Mouse (Mus musculus) hindbrain, postnatal 0 days (tissue): ENCODE data around the gene Disp2. TPM values are rescaled to one million over a fixed set of nuclear protein-coding genes. Genes with fewer than 3 reads are reported as not detected.

Experiments
- ATAC-seq: fragments of 200-750 bp; cut with Nextera tagmentation; 2 replicates; pipeline ENCODE4 v1.8.0; 2017; ENCODE audit warnings: mild to moderate bottlenecking, moderate TSS enrichment, moderate library complexity
- DNase-seq: peaks from one replicate; pipeline ENCODE4 v3.0.0-alpha.2; 2015; ENCODE audit warnings: low spot score
- H3K27ac ChIP-seq: fragments of 300-500 bp; sonication (generic); 2 replicates; pipeline ENCODE4 v1.5.1; 2014; ENCODE audit warnings: mild to moderate bottlenecking
- H3K27me3 ChIP-seq: fragments of 300-500 bp; sonication (generic); 2 replicates; pipeline ENCODE4 v1.6.1; 2014; ENCODE audit warnings: low read length, mixed read lengths; ENCODE audit not compliant: insufficient read depth
- H3K36me3 ChIP-seq: fragments of 300-500 bp; sonication (generic); 2 replicates; pipeline ENCODE4 v1.6.1; 2014; ENCODE audit warnings: low read length, mixed read lengths; ENCODE audit not compliant: insufficient read depth
- H3K4me1 ChIP-seq: fragments of 300-500 bp; sonication (generic); 2 replicates; pipeline ENCODE4 v1.6.1; 2014; ENCODE audit warnings: antibody characterized with exemption, low read length, mixed read lengths; ENCODE audit not compliant: insufficient read depth
- H3K4me2 ChIP-seq: fragments of 300-500 bp; sonication (generic); 2 replicates; pipeline ENCODE4 v1.6.1; 2014; ENCODE audit warnings: low read depth, mild to moderate bottlenecking, low read length, moderate library complexity, mixed read lengths
- H3K4me3 ChIP-seq: fragments of 300-500 bp; sonication (generic); 2 replicates; pipeline ENCODE4 v1.5.1; 2014; ENCODE audit warnings: low read length
- H3K9ac ChIP-seq: fragments of 300-500 bp; sonication (generic); replicated peaks from 2 replicates; pipeline ENCODE4 v1.6.1; 2014; ENCODE audit warnings: mild to moderate bottlenecking, low read length, moderate library complexity, mixed read lengths
- H3K9me3 ChIP-seq: fragments of 300-500 bp; sonication (generic); 2 replicates; pipeline ENCODE4 v1.6.1; 2016; ENCODE audit warnings: low read length, mixed read lengths
- CTCF ChIP-seq: IDR thresholded peaks from 2 replicates; pipeline ENCODE4 v1.5.1; 2016; ENCODE audit warnings: antibody characterized with exemption, control low read depth, low read depth
- WGBS: fragments of 180-500 bp; shearing (Covaris S2); extraction: QIAGEN DNeasy Blood & Tissue Kit; methylation state at CpG from one replicate; pipeline ENCODE4 v1.1.7; 2014; 5-methylcytosine and 5-hydroxymethylcytosine counted together
- polyA plus RNA-seq: library from polyadenylated mRNA; unstranded; fragments of >200 nt; fragmentation: Nextera tagmentation; extraction: Ambion mirVana; gene quantifications from 2 replicates; pipeline ENCODE4 v1.2.1, GENCODE M21; 2015
- total RNA-seq: library from RNA; depleted of rRNA; stranded (reverse); fragments of >200 nt; gene quantifications from 2 replicates; pipeline ENCODE4 v1.2.3, GENCODE M21; 2014

The Disp2 gene
- total and polyA plus RNA-seq, 2 experiments from 2014 or later, result 70.4 to 175 TPM

DNA sequence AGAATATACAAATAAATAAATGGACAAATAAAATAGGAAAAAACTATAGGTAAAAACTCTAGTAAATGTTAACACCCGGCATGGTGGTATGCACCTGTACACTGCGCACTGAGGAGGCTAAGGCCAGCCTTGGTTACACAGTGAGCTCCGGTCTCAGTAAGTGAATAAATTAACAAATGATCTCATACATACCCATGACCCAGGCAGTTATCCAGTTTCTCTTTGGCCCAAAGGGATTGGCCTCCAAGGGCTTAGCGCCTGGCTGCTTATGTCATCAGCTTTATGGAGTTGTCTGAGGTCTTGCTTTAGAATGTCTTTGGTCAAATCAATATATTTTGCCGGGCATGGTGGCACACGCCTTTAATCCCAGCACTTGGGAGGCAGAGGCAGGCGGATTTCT, 4.1 kb downstream of the Disp2 start:
- ATAC-seq (no peak), DNase-seq (no peak)
- no peaks in the 10 kb centered on the region for H3K9me3 ChIP-seq
- no peak overlapping the region for H3K4me2 ChIP-seq
- H3K4me1 ChIP-seq, result 0 out of 2 replicates have a peak, but pooled peaks cover 3% of the 10 kb centered on the region
- no peak overlapping the region for H3K27ac ChIP-seq
- no peak for TF ChIP-seq CTCF
- H3K9ac ChIP-seq, result no peak overlapping the region
- no peak overlapping the region for H3K4me3 ChIP-seq
- WGBS, result 89% methylated on average over 7 of the region's 7 CpGs
- H3K36me3 ChIP-seq, result peaks cover 16% of the 10 kb centered on the region; the same call in 1 of the 2 replicates
- no peaks in the 10 kb centered on the region for H3K27me3 ChIP-seq

DNA sequence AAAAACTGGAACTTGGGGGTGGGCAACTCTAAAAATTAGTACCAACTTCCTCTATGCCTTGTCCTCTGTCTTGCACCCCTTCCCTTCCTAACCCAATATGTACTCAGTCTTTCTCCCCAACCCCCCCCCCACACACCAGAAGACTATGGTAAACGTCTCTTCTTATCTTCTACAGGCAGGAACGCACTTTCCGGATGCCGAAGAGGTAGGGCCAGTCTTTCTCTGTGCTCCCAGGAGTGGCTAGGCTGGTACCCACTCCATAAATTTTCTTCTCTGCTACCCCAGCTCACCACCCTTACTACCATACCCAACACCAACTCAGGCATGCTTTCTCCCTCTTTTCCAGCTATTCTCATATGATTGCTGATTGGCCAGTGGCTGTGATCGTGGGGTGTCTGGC, 7.0 kb downstream of the Disp2 start:
- H3K4me2 ChIP-seq, result no peak overlapping the region
- H3K4me1 ChIP-seq, result peaks cover 7% of the 10 kb centered on the region; the same call in 1 of the 2 replicates
- no peak overlapping the region for H3K4me3 ChIP-seq
- H3K9ac ChIP-seq, result no peak overlapping the region
- no peak overlapping the region for H3K27ac ChIP-seq
- no peaks in the 10 kb centered on the region for H3K27me3 ChIP-seq
- no peak for ATAC-seq
- H3K9me3 ChIP-seq, result no peaks in the 10 kb centered on the region
- WGBS, result 88% methylated on average over 5 of the region's 5 CpGs
- peaks cover 20% of the 10 kb centered on the region; the same call in 1 of the 2 replicates for H3K36me3 ChIP-seq
- TF ChIP-seq CTCF, result no peak
- no peak for DNase-seq

DNA sequence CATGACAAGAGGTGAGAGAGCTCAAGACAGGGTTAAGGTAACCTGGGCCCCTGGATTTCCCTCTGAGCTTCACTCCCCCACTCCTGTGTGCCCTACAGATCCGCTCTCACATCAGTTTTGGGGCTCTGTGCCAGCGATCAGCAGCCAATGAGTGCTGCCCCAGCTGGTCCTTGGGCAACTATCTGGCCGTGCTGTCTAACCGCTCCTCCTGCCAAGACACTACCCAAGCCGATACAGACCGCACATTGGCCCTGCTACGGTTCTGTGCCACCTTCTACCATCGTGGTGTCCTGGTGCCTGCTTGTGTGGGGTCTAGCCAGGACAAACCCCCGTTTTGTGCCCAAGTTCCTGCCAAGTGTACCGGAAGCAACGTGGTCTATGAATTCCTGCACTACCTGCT, 10.0 kb downstream of the Disp2 start:
- Histone ChIP-seq H3K36me3 (peaks cover 22% of the 10 kb centered on the region; the same call in 1 of the 2 replicates), H3K4me3 (no peak overlapping the region), H3K27me3 (no peaks in the 10 kb centered on the region), H3K9me3 (no peaks in the 10 kb centered on the region), H3K27ac (no peak overlapping the region), H3K4me2 (no peak overlapping the region), H3K4me1 (peaks cover 7% of the 10 kb centered on the region; the same call in 1 of the 2 replicates), H3K9ac (no peak overlapping the region)
- DNase-seq (peak; percentile 80), ATAC-seq (peak; percentile 44)
- no peak for TF ChIP-seq CTCF
- 65% methylated on average over 11 of the region's 11 CpGs for WGBS

DNA sequence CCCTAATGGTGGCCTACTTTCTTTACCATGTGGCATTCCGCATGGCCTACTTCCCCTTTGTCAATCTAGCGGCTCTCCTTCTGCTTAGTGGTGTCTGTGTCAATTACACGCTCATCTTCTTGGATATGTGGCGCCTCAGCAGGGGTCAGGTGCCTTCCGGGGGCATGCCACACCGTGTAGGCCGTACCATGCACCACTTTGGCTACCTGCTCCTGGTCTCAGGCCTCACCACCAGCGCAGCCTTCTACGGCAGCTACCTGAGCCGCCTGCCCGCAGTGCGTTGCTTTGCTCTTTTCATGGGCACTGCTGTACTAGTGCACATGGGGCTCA, 10.7 kb downstream of the Disp2 start:
- H3K9me3 ChIP-seq, result no peaks in the 10 kb centered on the region
- DNase-seq, result no peak
- H3K4me1 ChIP-seq, result peaks cover 7% of the 10 kb centered on the region; the same call in 1 of the 2 replicates
- H3K4me2 ChIP-seq, result peak overlapping the region; percentile 39
- H3K9ac ChIP-seq, result no peak overlapping the region
- peaks cover 22% of the 10 kb centered on the region; the same call in 1 of the 2 replicates for H3K36me3 ChIP-seq
- H3K27ac ChIP-seq, result no peak overlapping the region
- 44% methylated on average over 12 of the region's 12 CpGs for WGBS
- H3K4me3 ChIP-seq, result no peak overlapping the region
- no peak for ATAC-seq
- no peak for TF ChIP-seq CTCF
- no peaks in the 10 kb centered on the region for H3K27me3 ChIP-seq

DNA sequence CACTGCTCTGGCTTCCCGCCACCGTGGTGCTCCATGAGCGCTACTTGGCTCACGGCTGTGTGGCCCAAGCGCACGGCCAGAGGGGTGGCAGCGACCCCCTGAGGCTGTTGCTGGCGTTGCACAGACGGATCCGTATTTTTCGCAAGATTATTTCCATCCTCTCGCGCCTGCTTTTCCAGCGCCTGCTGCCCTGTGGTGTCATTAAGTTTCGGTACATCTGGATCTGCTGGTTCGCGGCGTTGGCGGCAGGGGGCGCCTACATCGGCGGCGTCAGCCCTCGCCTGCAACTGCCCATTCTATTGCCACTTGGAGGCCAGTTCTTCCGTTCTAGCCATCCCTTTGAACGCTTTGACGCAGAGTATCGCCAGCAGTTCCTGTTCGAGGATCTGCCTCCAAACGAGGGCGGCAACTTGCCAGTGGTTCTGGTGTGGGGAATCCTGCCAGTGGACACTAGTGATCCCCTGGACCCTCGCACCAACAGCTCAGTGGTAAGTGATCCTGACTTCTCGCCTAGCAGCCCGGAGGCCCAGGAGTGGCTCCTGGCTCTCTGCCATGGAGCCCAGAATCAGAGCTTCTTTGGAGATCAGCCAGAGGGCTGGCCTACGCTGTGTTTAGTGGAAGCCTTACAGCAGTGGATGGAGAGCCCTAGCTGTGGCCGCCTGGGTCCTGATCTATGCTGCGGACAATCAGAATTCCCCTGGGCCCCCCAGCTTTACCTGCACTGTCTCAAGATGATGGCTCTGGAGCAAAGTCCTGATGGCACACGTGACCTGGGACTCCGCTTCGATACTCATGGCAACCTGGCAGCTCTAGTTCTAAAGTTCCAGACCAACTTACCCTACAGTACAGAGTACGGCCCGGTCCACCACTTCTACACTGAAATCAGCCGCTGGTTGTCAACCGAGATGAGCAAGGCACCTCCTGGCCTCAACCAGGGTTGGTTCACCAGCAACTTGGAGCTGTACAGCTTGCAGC, 11.3 kb downstream of the Disp2 start:
- peak; percentile 78 for TF ChIP-seq CTCF
- H3K4me1 ChIP-seq, result peaks cover 7% of the 10 kb centered on the region; the same call in 1 of the 2 replicates
- no peaks in the 10 kb centered on the region for H3K27me3 ChIP-seq
- peaks cover 22% of the 10 kb centered on the region; the same call in 1 of the 2 replicates for H3K36me3 ChIP-seq
- whole genome bisulfite sequencing, result 22% methylated on average over 44 of the region's 44 CpGs
- DNase-seq, result peak; percentile 84
- H3K27ac ChIP-seq, result no peak overlapping the region
- H3K4me3 ChIP-seq, result no peak overlapping the region
- no peaks in the 10 kb centered on the region for H3K9me3 ChIP-seq
- peak; percentile 76 for ATAC-seq
- H3K9ac ChIP-seq, result no peak overlapping the region
- H3K4me2 ChIP-seq, result peak overlapping the region; percentile 39

GRCm38 (mm10) chr2:118791591-118792258, 12.2 kb downstream of the Disp2 start:
- TF ChIP-seq CTCF, result no peak
- no peaks in the 10 kb centered on the region for H3K27me3 ChIP-seq
- no peaks in the 10 kb centered on the region for H3K9me3 ChIP-seq
- H3K4me3 ChIP-seq, result no peak overlapping the region
- H3K9ac ChIP-seq, result no peak overlapping the region
- 77% methylated on average over 26 of the region's 26 CpGs for WGBS
- no peak overlapping the region for H3K27ac ChIP-seq
- peaks cover 17% of the 10 kb centered on the region; the same call in 1 of the 2 replicates for H3K36me3 ChIP-seq
- DNase-seq, result no peak
- ATAC-seq, result no peak
- peaks cover 7% of the 10 kb centered on the region; the same call in 1 of the 2 replicates for H3K4me1 ChIP-seq
- no peak overlapping the region for H3K4me2 ChIP-seq
